Mouse (Mus musculus) layer of hippocampus, postnatal 14 days (tissue): ENCODE measurements around the gene Pard3b. TPM values are rescaled to one million over a fixed set of nuclear protein-coding genes. Genes with fewer than 3 reads are reported as not detected.
A peak's percentile ranks its signal among the peaks of the same experiment; 100 is the strongest.

Source experiments
- DNase-seq, 2 experiments: peaks; one replicate each; pipeline ENCODE4 v3.0.0; 2021 to 2022; ENCODE audit warnings: low spot score in 2 of 2, mixed read lengths in 1 of 2
- total RNA-seq, 2 experiments: library from RNA; stranded (reverse); gene quantifications; 2 replicates each; pipeline ENCODE4 v1.2.3; 2021

Gene Pard3b
- total RNA-seq, 2 experiments from 2014 or later = 5.5 to 8.2 TPM

DNA sequence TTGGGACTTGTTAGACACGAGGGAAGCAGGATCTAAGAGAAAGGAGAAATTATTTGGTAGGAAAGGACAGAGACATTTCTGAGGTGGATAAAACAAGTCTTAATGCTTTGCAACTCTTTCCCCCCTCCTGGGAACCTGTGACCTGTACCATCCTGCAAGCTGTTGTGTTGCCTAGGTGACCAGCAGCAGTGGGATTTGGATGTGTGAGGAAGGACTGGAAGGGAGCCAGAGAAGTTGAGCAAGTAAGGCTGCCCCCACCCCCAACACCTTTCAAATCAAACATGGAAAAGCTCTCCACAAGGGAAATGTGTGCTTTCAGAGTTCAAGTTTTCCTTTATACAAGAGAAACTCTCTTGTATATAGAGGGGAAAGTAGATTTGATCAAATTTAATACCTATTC lies 595.4 kb downstream of the Pard3b start:
- no peak for DNase-seq

DNA sequence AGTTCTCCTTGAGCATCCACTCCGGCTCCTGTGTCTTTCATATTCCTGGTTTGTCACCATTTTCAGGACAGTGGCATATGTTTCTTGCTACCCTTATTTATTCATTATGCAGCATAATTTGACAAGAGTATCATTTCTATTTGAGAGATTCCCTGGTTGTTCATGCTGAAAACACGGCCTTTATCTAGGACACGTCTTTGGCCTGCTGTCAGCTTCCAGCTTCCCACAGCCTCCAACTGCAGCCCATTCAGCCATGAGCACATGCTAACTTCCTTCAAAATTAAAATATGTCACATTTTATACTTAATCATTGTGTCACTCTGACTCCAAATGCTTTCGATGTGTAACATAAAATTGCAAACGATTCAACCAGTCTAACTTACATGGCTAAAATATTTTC lies 596.5 kb downstream of the Pard3b start:
- DNase-seq = no peak

- DNase-seq = no peak
Observed at GRCm38 (mm10) chr1:62244191-62244984, 605.8 kb downstream of the Pard3b start.

DNA sequence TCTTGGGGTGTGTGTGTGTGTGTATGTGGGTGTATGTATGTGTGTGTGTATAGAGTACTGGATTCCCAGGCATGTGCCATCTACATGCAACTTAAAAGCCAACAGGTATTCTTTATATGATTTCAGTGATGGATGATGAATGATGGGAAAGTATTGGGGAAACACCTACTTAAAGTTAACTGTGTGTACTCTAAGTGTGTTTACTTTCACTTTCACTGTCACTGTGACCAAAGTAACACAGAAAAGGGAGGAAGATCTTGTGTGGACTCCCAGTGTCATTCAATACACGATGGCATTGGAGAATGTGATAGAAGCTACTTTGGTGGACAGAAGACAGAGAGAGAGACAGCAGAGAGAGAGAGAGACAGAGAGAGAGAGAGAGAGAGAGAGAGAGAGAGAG lies 613.8 kb downstream of the Pard3b start:
- no peak for DNase-seq

DNA sequence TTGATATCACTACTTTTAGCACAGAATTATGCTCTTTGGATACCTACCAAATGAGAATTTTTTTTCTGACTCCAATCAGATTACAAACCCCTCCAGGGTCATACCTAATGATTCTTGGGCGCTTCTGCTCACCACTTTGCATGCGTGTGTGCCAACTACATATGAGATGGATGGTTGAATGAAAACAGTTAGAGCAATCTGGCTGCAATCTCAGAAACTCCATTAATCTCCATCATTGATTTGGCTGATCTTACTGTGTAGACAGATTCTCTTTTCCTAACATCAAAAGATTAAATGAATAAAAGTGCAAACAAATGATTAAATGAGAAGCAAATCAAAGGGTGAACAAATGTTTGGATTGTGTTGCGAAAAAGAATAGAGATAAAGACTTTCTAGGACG lies 615.7 kb downstream of the Pard3b start:
- DNase-seq = no peak

GRCm38 (mm10) chr1:62254888-62255287 lies 616.3 kb downstream of the Pard3b start:
- DNase-seq = no peak

GRCm38 (mm10) chr1:62276466-62276865 lies 637.8 kb downstream of the Pard3b start:
- DNase-seq = no peak

DNA sequence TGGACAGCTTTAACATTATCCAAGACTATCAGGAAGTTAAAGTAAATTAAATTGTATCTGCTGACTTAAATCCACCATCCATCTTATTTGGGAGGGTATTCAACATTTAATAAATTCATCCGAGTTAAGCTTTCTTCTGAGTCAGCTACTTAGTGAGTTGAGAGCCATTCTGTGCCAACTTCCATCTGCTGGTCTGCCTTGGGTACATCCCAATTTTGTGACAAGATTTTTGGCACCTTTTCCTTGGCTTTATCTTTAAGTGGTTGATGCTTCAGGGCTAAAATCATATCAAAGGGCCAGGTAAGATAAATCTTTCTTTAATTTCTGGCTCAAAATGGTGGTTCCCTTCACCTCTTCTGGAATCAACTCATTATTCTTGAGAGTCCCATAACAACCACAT lies 640.0 kb downstream of the Pard3b start:
- DNase-seq = no peak

DNA sequence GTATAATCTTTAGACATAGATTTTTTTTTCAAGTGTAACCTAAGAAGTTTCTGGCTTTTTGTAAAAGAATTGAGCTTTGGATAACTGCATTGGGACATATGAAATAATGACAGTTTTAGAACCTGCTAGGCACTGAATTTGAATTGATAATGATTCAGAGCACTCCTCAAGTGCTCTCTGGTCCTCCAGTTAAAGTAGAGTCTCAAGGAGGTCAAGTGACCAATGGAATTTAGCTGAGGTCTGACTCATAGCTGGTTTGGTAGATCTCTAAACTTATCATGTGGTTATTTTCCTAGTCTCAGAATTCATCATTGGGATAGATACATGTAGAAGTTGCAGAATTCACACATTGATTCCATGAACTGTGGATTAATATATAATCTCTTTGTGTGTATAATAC lies 642.0 kb downstream of the Pard3b start:
- no peak for DNase-seq

- no peak for DNase-seq
Observed at GRCm38 (mm10) chr1:62282835-62283234, 644.2 kb downstream of the Pard3b start.

- DNase-seq = no peak
Observed at GRCm38 (mm10) chr1:62283624-62284023, 645.0 kb downstream of the Pard3b start.

GRCm38 (mm10) chr1:62309376-62309775 lies 670.8 kb downstream of the Pard3b start:
- DNase-seq = no peak

GRCm38 (mm10) chr1:62325237-62325636 lies 686.6 kb downstream of the Pard3b start:
- DNase-seq = no peak

- no peak for DNase-seq
Observed at GRCm38 (mm10) chr1:62327743-62328142, 689.1 kb downstream of the Pard3b start.

DNA sequence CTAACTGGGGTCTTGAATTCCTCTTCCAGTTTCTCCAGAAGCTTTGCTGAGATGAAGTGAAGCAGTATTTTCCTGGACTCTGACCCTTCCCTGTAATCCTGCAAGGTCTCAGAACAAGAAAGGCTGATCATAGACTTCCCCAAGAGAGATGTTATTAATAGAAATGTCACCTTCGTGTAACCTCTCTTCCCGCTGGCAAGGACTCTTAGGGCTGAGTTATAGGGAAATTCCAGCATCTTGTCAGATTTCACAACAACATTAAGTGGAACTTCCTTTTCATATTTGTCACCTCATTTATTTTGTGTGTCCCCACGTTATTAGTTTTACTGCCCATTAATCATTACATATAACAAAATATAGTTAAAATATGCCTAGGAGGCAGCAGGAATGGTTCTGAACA lies 690.2 kb downstream of the Pard3b start:
- no peak for DNase-seq

DNA sequence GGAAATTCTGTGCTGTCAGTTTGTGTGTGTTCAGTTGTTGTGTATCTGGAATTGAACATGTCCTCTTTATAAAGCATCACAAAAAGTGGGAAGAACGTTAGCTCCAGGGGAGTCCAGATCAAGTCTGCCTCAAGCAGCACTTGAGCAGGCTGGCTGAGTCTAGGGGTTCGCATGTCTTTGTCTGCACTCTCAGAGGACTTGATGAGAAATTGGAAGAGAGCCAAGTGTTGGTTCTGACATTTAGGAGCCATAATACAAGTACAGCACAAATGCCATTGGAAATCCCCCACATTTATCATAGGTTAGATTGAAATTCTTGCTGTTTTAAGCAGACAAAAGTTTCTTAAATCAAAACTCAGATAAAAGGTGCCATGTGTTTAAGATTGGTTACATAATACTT lies 694.4 kb downstream of the Pard3b start:
- no peak for DNase-seq

DNA sequence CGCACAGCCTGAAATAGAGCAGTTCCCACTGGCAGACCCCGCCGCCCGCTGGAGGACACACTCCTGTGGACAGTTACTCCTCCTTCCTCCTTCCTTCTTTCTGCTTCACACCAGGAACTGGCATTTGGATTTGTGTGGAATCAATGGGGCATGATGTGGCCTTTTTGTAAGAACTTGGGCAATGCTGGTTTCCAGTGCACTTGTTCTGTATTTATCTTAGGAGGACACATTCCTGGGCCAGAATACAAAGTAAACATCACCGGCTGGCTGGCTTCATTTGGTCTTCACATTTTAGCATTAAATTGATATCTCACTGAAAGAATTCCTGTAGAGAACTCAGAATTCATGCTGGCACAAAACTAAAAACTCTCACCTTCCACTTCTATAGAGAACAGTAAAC lies 695.6 kb downstream of the Pard3b start:
- no peak for DNase-seq

- DNase-seq = no peak
Observed at GRCm38 (mm10) chr1:62340261-62340660, 701.6 kb downstream of the Pard3b start.

DNA sequence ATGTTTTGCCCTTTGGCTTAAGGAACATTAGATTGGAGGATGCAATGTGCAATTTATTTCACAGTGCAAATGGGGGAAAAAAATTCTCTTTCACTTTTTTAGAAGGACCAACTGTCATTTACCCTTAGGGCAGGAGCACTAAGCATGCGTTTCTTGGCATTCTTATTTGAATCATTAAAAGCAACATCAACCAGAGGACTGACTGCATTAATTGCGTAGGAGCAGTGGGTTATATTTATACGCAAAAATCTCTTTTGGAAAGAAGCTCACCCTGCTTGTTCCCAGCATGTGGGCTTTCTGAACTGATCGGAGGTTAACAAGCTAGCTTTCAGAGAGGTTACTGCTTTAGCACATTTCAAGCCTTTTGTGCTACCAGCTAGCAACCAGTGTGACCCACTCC lies 705.7 kb downstream of the Pard3b start:
- no peak for DNase-seq

DNA sequence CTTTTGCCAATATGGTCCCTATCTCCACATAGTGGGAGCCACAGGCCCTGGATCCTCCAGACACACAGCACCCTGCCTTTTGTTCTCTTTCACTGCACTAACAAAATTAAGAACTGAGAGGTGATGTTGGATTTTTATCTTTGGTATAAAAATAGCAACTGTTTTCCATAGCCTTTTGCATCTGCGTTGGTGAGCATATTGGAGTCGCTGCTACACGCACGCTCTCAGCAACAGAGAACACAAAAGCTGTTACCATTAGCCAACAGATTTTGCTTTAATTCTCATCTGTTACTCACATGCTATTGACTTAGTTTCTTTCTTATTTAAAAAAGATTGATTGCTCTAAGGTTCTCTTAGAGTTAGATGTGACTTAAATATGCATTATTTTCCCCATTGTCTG lies 709.7 kb downstream of the Pard3b start:
- peak; percentile 35 to 66 for DNase-seq

DNA sequence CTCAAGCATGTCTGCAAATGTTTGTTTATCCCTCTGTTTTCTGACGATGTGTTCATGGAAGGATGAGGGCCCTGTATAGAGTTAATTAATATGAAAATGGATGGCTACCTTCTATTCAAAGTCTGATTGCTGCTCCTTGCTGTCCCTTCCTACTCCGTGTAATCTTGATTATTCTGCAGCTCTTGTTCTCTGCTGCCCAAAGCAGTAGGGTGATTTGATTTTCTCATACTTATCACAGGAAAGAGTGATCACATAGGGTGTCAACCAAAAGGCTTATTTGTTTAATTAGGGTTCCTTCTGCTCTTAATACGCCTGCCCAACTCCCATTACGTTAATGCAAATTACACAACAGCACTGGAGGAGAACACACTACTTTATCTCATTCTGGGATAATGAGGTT lies 716.9 kb downstream of the Pard3b start:
- DNase-seq = no peak

GRCm38 (mm10) chr1:62374427-62375050 lies 735.9 kb downstream of the Pard3b start:
- no peak for DNase-seq

DNA sequence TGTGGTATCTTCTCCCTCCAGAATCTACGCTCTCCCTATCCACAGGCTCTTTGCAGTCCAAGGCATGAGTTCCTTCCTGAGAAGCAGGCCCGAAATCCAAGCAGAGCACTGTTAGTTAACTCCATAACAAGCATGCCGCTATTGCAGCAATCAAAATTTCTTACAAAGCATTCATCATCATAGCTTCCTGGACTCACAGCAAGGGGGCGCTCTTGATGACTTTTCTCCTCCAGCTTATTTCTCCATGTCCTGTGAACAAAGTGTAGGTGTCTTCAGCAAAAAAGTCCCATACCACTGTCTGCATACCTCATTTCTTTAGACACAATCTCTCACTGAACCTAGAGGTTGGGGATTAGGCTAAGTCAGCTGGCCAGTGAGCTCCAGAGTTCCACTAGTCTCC lies 739.7 kb downstream of the Pard3b start:
- no peak for DNase-seq
